Mouse (Mus musculus) bone marrow macrophage, adult 2 months (primary cell): ENCODE results near the gene Khnyn. TPM values are rescaled to one million over a fixed set of nuclear protein-coding genes. Genes with fewer than 3 reads are reported as not detected.

Experiments
- H3K27ac ChIP-seq: 2 replicates; pipeline ENCODE4 v1.5.1; 2012; ENCODE audit warnings: low read depth, low read length; ENCODE audit not compliant: insufficient read depth
- H3K4me1 ChIP-seq: 2 replicates; pipeline ENCODE4 v1.6.1; 2012; ENCODE audit warnings: low read length; ENCODE audit not compliant: control insufficient read depth, insufficient read depth
- H3K4me3 ChIP-seq: 2 replicates; pipeline ENCODE4 v1.5.1; 2012; ENCODE audit warnings: mild to moderate bottlenecking, low read length, moderate library complexity; ENCODE audit not compliant: insufficient read depth
- CTCF ChIP-seq: IDR thresholded peaks from 2 replicates; pipeline ENCODE4 v1.5.1; 2012; ENCODE audit warnings: low read depth, mild to moderate bottlenecking, low read length, moderate library complexity
- POLR2A ChIP-seq: IDR thresholded peaks from 2 replicates; pipeline ENCODE4 v1.6.1; 2012; ENCODE audit warnings: mild to moderate bottlenecking, low read depth, low read length, borderline replicate concordance
- polyA plus RNA-seq: library from polyadenylated mRNA; stranded (reverse); fragments of >200 nt; gene quantifications from 2 replicates; pipeline ENCODE4 v1.2.4, GENCODE M21; 2012; ENCODE audit not compliant: missing spikeins, insufficient read depth, insufficient read length

The Khnyn gene
- polyA plus RNA-seq, 1 experiment = 26.8 TPM

DNA sequence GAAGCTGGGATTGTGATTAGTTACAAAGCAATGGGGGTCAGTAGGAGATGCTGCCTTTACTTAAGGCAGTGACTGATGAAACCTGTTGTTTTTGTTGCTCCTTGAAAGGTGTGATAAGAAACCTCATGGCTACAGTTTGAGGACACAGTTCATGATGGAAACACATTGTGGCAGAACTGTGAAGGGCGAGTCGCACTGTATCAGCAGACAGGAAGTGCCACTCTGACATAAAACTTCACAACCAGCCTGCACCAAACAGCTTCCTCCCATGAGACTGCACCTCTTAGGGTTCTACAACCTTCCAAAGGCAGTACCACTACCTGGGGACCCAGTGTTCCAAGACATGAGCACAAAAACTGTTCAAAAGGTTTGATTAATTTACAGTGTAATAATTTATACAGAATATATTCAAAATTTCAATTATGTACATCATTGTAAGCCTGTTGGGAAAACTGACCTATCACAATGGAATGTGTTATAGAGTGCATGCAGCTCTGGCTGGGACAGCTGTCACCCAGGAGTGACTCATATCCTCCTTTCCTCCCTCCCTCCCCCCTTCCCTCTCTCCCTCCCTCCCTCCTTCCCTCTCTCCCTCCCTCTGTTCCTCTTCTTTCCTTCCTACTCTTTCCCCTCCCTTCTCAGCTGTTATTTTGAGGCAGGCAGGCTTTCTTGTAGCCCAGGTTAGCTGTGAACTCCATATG lies 61.7 kb downstream of the Khnyn start:
- TF ChIP-seq POLR2A (no peak), CTCF (no peak)
- no peak overlapping the region for H3K27ac ChIP-seq
- H3K4me3 ChIP-seq = no peak overlapping the region
- peaks cover 8% of the 10 kb centered on the region for H3K4me1 ChIP-seq

Other genes with a start within 250 kb of the Khnyn start
- 31.4 and 33.3 TPM in 2 replicates for gene Ipo4, start 249.0 kb upstream of the Khnyn start, polyA plus RNA-seq
- gene Gm49378, start 247.1 kb upstream of the Khnyn start, polyA plus RNA-seq = 0.59 and 3.0 TPM in 2 replicates
- 61.9 and 64.9 TPM in 2 replicates for gene Tm9sf1, start 241.1 kb upstream of the Khnyn start, polyA plus RNA-seq
- gene Tssk4, start 234.8 kb upstream of the Khnyn start, polyA plus RNA-seq = 1.6 and 1.7 TPM in 2 replicates
- gene Mdp1, start 224.4 kb upstream of the Khnyn start, polyA plus RNA-seq = 35.9 and 36.3 TPM in 2 replicates
- gene Gmpr2, start 213.0 kb upstream of the Khnyn start, polyA plus RNA-seq = 38.8 and 41.2 TPM in 2 replicates
- gene Nedd8, start 212.8 kb upstream of the Khnyn start, polyA plus RNA-seq = 318 and 335 TPM in 2 replicates
- 18.0 and 19.5 TPM in 2 replicates for gene Tinf2, start 203.1 kb upstream of the Khnyn start, polyA plus RNA-seq
- 0.59 and 1.1 TPM in 2 replicates for gene Tgm1, start 171.0 kb upstream of the Khnyn start, polyA plus RNA-seq
- gene Rabggta, start 162.7 kb upstream of the Khnyn start, polyA plus RNA-seq = 28.2 and 29.4 TPM in 2 replicates
- gene Dhrs1, start 139.3 kb upstream of the Khnyn start, polyA plus RNA-seq = 117 and 120 TPM in 2 replicates
- 17.1 and 22.1 TPM in 2 replicates for gene Nop9, start 139.3 kb upstream of the Khnyn start, polyA plus RNA-seq
- 0.67 TPM in 1 of 2 replicates, not detected in the other for gene Cideb, start 126.5 kb upstream of the Khnyn start, polyA plus RNA-seq
- gene Ltb4r2, start 123.5 kb upstream of the Khnyn start, polyA plus RNA-seq = 0.15 and 0.25 TPM in 2 replicates
- gene Ltb4r1, start 119.0 kb upstream of the Khnyn start, polyA plus RNA-seq = 1.5 and 1.7 TPM in 2 replicates
- gene Adcy4, start 100.9 kb upstream of the Khnyn start, polyA plus RNA-seq = not detected in 2 replicates
- gene Ripk3, start 96.1 kb upstream of the Khnyn start, polyA plus RNA-seq = 28.4 and 31.8 TPM in 2 replicates
- 0.36 and 0.99 TPM in 2 replicates for gene Nfatc4, start 61.8 kb upstream of the Khnyn start, polyA plus RNA-seq
- 2.3 and 3.2 TPM in 2 replicates for gene Nynrin, start 30.9 kb upstream of the Khnyn start, polyA plus RNA-seq
- 0.16 TPM in 1 of 2 replicates, not detected in the other for gene Cbln3, start 555 bp upstream of the Khnyn start, polyA plus RNA-seq
- 2.0 and 3.2 TPM in 2 replicates for gene Sdr39u1, start 15.3 kb downstream of the Khnyn start, polyA plus RNA-seq
- gene Cma1, start 59.7 kb downstream of the Khnyn start, polyA plus RNA-seq = not detected in 2 replicates
- gene Cma2, start 66.0 kb downstream of the Khnyn start, polyA plus RNA-seq = not detected in 2 replicates
- gene Mcpt1, start 133.0 kb downstream of the Khnyn start, polyA plus RNA-seq = not detected in 2 replicates
- gene Mcpt9, start 145.5 kb downstream of the Khnyn start, polyA plus RNA-seq = not detected in 2 replicates
- gene Mcpt2, start 157.1 kb downstream of the Khnyn start, polyA plus RNA-seq = not detected in 2 replicates
- gene Mcpt4, start 177.4 kb downstream of the Khnyn start, polyA plus RNA-seq = not detected in 2 replicates
- gene Mcpt8, start 200.3 kb downstream of the Khnyn start, polyA plus RNA-seq = 0.67 TPM in 1 of 2 replicates, not detected in the other
- gene Ctsg, start 217.6 kb downstream of the Khnyn start, polyA plus RNA-seq = not detected in 2 replicates
- gene Gzme, start 235.7 kb downstream of the Khnyn start, polyA plus RNA-seq = 0.60 and 1.1 TPM in 2 replicates
- not detected in 2 replicates for gene Gzmd, start 247.7 kb downstream of the Khnyn start, polyA plus RNA-seq